Mouse (Mus musculus) kidney, postnatal 10 days (tissue): ENCODE data around the gene Rtp3.
A peak's percentile ranks its signal among the peaks of the same experiment; 100 is the strongest.

Experiments used
- DNase-seq: peaks from one replicate; pipeline ENCODE4 v3.0.0; 2021; ENCODE audit warnings: mixed read lengths

Gene Rtp3

DNA sequence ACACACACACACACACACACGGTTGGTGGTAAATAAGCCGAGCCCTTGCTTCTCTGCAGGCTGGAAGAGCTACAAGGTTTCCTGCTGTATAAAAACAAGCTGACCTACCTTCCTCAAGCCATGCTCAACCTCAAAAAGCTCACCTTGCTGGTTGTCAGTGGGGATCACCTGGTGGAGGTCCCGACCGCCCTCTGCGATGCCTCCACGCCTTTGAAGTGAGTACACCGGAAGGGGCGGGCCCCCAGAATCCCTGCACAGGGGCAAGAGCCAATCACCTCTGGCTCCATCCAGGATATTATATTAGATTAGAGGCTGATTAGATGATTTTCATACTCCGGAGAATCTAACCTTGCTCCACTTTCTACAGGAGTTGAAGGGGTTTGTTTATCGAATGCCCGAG, 11.0 kb downstream of the Rtp3 start:
- DNase-seq, result no peak

DNA sequence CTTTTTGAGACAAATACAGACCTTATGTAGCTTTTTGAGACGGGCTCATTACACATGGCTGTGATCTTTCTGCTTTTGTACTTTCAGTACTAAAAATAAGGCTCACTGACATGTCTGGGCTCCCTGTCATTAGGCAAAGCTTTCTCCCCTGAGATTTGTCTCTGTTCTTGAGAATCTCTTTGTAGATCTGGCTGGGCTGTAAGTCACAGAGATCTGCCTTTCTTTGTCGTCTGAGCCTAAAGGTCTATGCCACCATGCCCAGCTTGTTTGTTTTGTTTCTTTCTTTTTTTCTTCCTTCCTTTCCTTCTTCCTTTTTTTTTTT, 24.5 kb downstream of the Rtp3 start:
- DNase-seq, result no peak

GRCm38 (mm10) chr9:110965062-110965909, 25.1 kb downstream of the Rtp3 start:
- no peak for DNase-seq

DNA sequence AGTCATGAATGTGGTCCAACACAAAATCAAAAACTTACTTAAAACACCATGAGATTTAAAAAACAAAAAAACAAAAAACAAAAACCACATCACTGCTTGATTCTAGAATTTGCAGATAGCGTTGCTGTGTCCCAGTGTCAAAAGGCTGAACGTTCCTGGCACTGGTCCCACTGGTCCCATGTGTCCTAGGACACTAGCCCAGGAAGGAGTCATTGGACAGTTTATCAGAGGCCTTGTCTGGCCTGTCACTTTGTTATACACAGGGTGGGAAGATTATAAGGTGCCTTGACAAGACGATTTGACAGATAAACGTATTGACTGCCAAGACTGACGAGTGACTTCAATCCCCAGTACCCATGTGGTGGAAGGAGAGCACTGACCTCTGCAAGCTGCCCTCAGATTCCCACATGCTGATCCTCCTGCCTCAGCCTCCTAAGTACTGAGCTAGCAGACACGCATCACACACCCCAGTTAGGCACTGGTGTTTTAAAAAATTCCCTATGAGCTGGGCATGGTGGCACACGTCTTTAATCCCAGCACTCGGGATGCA, 26.7 kb downstream of the Rtp3 start:
- no peak for DNase-seq

GRCm38 (mm10) chr9:110961386-110961785, 29.0 kb downstream of the Rtp3 start:
- no peak for DNase-seq

GRCm38 (mm10) chr9:110960230-110961149, 29.9 kb downstream of the Rtp3 start:
- no peak for DNase-seq

DNA sequence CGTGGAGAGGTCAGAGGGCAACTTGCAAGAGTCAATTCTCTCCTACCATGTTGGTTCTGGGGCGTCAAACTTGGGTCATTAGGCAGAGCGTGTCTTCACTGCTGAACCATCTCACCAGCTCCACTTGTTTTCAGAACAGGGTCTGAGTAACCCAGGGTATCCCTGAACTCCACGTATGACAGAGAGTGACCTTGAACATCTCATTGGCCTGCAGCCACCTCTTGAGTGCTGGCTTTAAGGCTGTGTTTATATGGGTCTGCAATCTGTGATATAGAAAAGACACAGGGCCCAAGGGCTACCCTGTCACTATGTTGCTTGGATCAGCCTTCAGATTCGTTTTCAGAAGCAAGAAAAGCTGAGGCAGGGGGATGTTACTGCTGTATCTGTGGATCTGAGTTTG, 30.7 kb downstream of the Rtp3 start:
- DNase-seq, result no peak

- DNase-seq, result no peak
Measured at GRCm38 (mm10) chr9:110955962-110956361, 34.4 kb downstream of the Rtp3 start.

GRCm38 (mm10) chr9:110954681-110955445, 35.5 kb downstream of the Rtp3 start:
- DNase-seq, result no peak

DNA sequence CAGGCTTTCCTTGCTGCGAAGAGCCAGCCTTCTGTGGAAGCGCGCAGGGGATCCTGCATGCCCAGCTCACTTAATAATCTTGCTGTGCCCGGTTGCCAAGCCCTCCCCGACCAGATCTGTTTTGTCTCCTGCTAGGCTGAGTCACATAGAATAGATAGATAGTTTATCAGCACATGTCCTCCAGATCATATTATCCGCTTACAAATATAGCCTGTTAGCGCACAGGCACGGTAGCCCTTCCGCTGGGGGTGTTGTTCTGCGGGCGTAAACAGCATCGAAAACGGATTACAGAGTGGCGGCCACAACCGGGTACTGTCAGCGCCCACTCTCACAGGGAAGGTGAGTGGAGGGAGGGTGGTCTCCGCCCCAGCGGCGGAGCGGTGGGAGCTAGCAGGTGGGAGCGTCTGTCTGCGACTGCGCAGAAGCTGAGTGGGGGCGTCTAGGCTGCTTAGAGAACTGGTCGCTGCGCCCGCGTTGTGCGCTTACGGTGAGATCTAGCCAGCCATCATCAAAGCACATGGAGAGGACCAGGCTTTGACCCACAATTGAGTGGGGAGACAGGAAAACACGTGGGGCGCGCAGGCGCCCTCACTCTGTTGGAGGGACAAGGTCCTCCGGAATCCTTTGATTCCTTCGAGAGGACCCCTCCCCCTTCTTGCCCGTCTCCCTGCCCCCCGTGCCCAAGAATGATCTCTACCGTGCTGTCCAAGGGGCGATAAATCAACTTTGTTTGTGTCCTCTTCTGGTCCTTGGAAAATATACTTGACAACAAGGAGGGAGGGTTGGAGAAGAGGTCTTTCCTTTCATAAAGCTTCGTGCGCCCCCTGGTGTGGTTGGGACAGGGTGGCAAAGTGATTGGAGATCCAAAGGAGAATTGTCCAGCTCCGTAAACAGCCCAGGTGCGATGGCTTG, 36.6 kb downstream of the Rtp3 start:
- peak; percentile 88 for DNase-seq

DNA sequence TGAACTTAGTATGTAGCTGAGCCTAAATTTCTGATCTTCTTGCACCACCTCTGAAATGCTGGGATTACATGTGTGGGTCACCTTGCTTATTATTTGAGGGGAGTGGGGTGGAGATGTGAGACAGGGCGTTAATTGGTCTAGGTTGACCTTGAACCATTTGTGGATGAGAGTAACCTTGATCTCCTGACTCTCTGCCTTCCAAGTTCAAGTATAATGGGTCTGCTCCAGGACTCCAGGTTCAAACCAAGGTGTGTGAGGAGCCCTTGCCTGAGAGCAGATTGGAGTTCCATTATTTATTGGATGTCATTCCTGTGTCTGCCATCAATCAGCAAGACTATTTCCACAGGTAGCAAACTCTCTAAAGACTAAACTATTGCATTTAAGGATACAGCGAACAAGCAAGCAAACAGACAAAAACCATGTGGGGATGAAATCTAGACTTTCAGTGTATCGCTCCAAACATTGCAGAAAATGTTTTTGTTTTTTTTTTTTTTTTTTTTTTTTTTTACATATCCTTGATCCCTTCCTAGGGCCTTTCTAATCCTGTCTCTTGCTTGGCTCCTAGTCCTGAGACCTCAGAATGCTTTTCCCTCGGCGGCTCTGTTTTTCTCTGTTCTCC, 37.3 kb downstream of the Rtp3 start:
- no peak for DNase-seq

GRCm38 (mm10) chr9:110952398-110952797, 38.0 kb downstream of the Rtp3 start:
- no peak for DNase-seq

DNA sequence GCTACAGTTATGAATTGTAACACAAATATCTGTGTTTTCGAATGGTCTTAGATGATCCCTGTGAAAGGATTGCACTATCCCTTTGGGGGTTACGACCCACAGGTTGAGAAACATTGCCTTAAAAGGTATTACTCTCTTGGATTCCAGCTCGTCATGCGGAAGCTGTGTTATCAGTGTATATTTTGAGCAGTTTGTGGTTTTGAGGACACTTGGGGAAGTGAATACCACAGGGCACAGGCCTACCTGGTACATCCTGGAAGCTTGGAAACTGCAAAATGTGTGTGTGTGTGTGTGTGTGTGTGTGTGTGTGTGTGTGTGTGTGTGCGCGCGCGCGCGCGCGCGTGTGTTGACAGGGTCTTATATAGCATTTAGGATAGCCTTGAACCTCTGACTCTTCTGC, 38.5 kb downstream of the Rtp3 start:
- no peak for DNase-seq

- no peak for DNase-seq
Measured at GRCm38 (mm10) chr9:110951397-110951796, 39.0 kb downstream of the Rtp3 start, which contains the start of gene Lrrc2. Gene Lrrc2, plus strand, starts transcription at chr9:110951545.

GRCm38 (mm10) chr9:110950109-110950508, 40.3 kb downstream of the Rtp3 start:
- DNase-seq, result no peak

- no peak for DNase-seq
Measured at GRCm38 (mm10) chr9:110948813-110949310, 41.5 kb downstream of the Rtp3 start.

DNA sequence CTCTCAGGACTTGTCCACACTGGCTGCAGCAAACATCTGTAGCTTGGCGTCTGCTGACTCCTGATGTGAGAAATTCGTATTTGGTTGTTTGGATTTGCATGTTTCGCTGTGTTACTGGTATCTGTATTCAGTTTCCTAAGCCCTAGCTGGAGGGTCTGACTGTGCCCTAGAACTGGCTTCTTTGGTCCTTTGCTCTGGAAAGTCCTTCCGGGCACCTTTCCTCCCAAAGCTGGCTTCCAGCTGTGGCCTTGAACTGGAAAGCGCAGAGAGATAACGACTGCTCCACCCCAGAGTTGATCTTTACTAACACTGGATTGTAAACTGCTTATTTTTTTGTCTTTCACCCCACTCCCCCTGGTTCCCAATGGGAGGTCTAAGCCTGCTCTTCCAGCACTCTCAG, 42.5 kb downstream of the Rtp3 start:
- DNase-seq, result no peak

DNA sequence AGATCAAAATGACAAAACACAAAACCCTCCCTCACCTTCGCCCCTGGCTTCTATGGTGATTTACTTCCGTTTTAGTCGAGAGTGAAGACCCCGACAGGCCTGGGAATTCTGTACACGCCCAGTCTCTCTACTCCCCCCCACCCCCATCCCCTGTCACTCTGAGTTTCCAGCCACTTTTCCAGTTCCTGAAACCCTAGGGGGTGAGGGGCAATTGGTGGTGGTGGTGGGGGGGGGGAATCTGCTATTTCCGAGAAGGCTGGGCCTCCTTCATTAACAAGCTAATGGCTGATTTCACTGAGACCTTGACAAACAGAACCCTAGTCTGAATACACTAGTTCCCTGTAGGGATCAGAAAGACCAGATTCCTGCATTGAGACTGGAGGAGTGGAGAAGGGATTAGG, 43.1 kb downstream of the Rtp3 start:
- DNase-seq, result no peak

DNA sequence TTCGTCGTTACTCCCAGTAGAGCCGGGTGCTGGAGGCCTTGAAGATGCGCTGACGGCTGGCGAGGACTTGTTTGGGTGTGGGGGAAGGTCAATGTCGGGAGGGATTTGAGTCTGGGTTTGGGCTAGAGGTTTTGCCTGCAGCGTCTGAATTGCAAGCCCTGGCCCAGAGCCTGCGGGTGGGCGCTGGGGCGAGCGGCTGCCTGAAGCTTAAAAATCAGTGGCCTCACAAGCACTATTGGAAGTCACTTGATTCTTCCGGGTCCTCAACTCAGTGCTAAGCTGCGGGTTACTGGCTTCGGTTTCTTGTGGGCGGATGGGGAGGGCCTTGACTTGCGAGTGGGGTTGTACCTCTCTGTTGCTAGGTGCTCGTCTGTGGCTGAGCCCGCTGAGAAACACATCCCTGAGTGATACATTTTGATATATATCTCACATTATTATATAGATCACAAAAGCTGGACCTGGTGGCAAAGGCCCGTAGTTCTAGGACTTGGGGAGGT, 43.8 kb downstream of the Rtp3 start:
- no peak for DNase-seq

DNA sequence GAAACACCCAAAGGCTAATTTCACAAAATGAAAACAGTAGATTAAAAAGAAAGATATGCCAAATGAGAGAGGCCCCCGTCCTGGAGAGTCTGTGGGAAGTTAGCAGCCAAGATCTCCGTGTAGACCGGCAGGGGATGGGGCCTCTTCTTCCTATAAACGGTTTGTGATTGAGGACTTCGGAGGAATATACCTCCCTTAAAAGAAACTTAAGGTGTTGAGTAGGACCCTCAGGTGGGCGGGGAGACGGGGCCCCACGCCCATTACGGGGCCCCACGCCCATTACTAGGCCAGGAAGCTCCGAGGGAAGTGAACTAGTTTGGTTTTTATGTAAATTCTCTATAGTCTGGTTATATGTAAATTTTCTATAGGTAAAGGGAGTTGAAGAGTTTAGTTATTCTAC, 44.5 kb downstream of the Rtp3 start, which contains the start of gene Tdgf1:
TSS of gene Tdgf1 (minus strand) at position 233 of the 400 bp plus-strand sequence.
- no peak for DNase-seq

DNA sequence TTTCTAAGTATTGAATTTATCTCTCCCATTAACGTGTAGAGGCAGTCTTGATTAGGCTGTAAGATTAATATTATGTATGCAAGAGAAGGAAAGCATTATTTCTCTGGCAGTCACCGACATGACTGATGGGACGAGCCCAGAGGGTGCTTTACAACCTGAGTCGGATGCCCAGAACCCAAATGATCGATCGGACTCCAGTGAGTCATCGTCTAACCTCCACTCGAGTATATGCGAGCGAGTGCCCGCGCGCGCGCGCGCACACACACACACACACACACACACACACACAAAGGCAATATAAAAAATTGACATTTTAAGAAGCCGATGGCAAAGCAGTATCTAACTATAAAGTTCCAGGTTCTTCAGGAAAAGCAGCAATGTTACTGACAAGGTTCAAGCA, 45.0 kb downstream of the Rtp3 start:
- no peak for DNase-seq
